Mouse (Mus musculus): ENCODE measurements around the gene Olfr311. TPM values are rescaled to one million over a fixed set of nuclear protein-coding genes. Genes with fewer than 3 reads are reported as not detected.

The Olfr311 gene
- total and polyA plus RNA-seq, 3 experiments = not detected

GRCm38 (mm10) chr11:58867039-58867953, 28.2 kb downstream of the Olfr311 start, which contains the start of gene 2810021J22Rik (continued):
- TF ChIP-seq TCF12 (IDR thresholded peaks at IDR 0.05; ENCODE audit: low read depth, low read length) = peak; percentile 81
- TF ChIP-seq E2F4 (IDR thresholded peaks at IDR 0.05; ENCODE audit: borderline replicate concordance, low read depth, low read length) = 0 out of 2 replicates have a peak, but pooled peaks have one; percentile 13
- peak; percentile 92 for TF ChIP-seq SIN3A (IDR thresholded peaks at IDR 0.05; ENCODE audit: low read length)
- no peak for TF ChIP-seq POLR2AphosphoS5 (IDR thresholded peaks at IDR 0.05; ENCODE audit: borderline replicate concordance, low read depth, low read length)
- TF ChIP-seq POLR2A (IDR thresholded peaks at IDR 0.05; ENCODE audit: control insufficient read depth in 1 of 2, insufficient read depth in 1 of 2, low read depth in 1 of 2, low read length in 2 of 2, poor library complexity in 1 of 2) = peak; percentile 68 to 91; a peak in 3 of 4 replicates
- 0 out of 4 replicates have a peak, but pooled peaks of 1 of the 2 experiments have one; percentile 25 for TF ChIP-seq EP300 (IDR thresholded peaks at IDR 0.05; ENCODE audit: low read depth in 1 of 2, low read length in 2 of 2)
- TF ChIP-seq JUND (IDR thresholded peaks at IDR 0.05; ENCODE audit: low read depth, low read length) = 0 out of 2 replicates have a peak, but pooled peaks have one; percentile 5
- no peak for TF ChIP-seq MYB (IDR thresholded peaks at IDR 0.05; ENCODE audit: low read depth, low read length)
- no peak for TF ChIP-seq CHD2 (IDR thresholded peaks at IDR 0.05; ENCODE audit: low read length)
- peak; percentile 81; the same call in 1 of the 2 replicates for TF ChIP-seq POLR2AphosphoS2 (IDR thresholded peaks at IDR 0.05; ENCODE audit: low read length)
- no peak for TF ChIP-seq MEF2A (IDR thresholded peaks at IDR 0.05; ENCODE audit: extremely low read depth, insufficient replicate concordance, low read depth, low read length, poor library complexity, severe bottlenecking)

GRCm38 (mm10) chr11:58867954-58868330, 28.9 kb downstream of the Olfr311 start:
- no peak overlapping the region for H3K27ac ChIP-seq (ENCODE audit: control insufficient read depth, low read depth, low read length)
- peaks cover 0 to 6% of the 10 kb centered on the region in 2 experiments; a peak in 2 of 4 replicates for H3K36me3 ChIP-seq (ENCODE audit: control insufficient read depth in 1 of 2, insufficient read depth in 2 of 2, low read length in 2 of 2)
- H3K9ac ChIP-seq (ENCODE audit: control insufficient read depth, low read depth, low read length, poor library complexity, severe bottlenecking) = peak overlapping the region; percentile 90
- H3K27me3 ChIP-seq (ENCODE audit: control insufficient read depth in 1 of 2, insufficient read depth in 2 of 2, low read length in 2 of 2) = no peaks in the 10 kb centered on the region
- DNase-seq (ENCODE audit: low read depth, low spot score) = no peak
- H3K4me1 ChIP-seq (ENCODE audit: control insufficient read depth in 1 of 2, insufficient read depth in 2 of 2, low read length in 2 of 2) = peaks cover 3 to 7% of the 10 kb centered on the region in 2 experiments
- TF ChIP-seq UBTF (IDR thresholded peaks at IDR 0.05; ENCODE audit: borderline replicate concordance, insufficient read depth, low read depth, low read length) (no peak), USF1 (IDR thresholded peaks at IDR 0.05; ENCODE audit: low read depth, low read length) (no peak), POLR2A (IDR thresholded peaks at IDR 0.05; ENCODE audit: control insufficient read depth in 1 of 2, insufficient read depth in 1 of 2, low read depth in 1 of 2, low read length in 2 of 2, poor library complexity in 1 of 2) (no peak), RCOR1 (IDR thresholded peaks at IDR 0.05; ENCODE audit: low read depth, low read length) (no peak), JUND (IDR thresholded peaks at IDR 0.05; ENCODE audit: low read depth, low read length) (no peak), NRF1 (IDR thresholded peaks at IDR 0.05; ENCODE audit: insufficient read depth, low read depth, low read length, poor library complexity, severe bottlenecking) (no peak), TBP (IDR thresholded peaks at IDR 0.05; ENCODE audit: low read depth, low read length) (no peak)
- H3K79me2 ChIP-seq (ENCODE audit: control insufficient read depth, insufficient read depth, low read length, poor library complexity) = peaks cover 5% of the 10 kb centered on the region
- no peaks in the 10 kb centered on the region for H3K9me3 ChIP-seq (replicated peaks; ENCODE audit: insufficient read depth, low read length)
- H3K4me3 ChIP-seq (ENCODE audit: control insufficient read depth in 1 of 2, insufficient read depth in 1 of 2, low read depth in 2 of 2, low read length in 2 of 2) = peak overlapping the region; percentile 57 to 97

Data from MEL (cell line).